Mouse (Mus musculus) G1E (cell line): ENCODE measurements at regions not wholly inside any gene's neighbourhood (a gene's known extent, or its start where the extent isn't known, plus 50 kb on each side); places are given as distances from the start of the nearest gene placed in this dataset.

ENCODE experiments used
- ATAC-seq: 2 replicates; pipeline ENCODE4 v1.8.0; 2016; ENCODE audit warnings: mild to moderate bottlenecking; ENCODE audit not compliant: insufficient number of reproducible peaks, poor library complexity, low FRiP score, severe bottlenecking; ENCODE audit errors: extremely low read depth
- DNase-seq: peaks from one replicate; pipeline ENCODE4 v3.0.0; 2012; ENCODE audit warnings: low spot score
- H3K27me3 ChIP-seq: 2 replicates; pipeline ENCODE4 v1.6.1; 2012; ENCODE audit warnings: mild to moderate bottlenecking, low read length, inconsistent platforms; ENCODE audit not compliant: insufficient read depth
- H3K36me3 ChIP-seq: replicated peaks from 2 replicates; pipeline ENCODE3; 2012; ENCODE audit warnings: mild to moderate bottlenecking, inconsistent platforms
- H3K4me1 ChIP-seq: 2 replicates; pipeline ENCODE4 v1.6.1; 2012; ENCODE audit warnings: low read depth, low read length, inconsistent platforms, mixed read lengths; ENCODE audit not compliant: insufficient read depth
- H3K4me3 ChIP-seq: 2 replicates; pipeline ENCODE4 v1.5.1; 2012; ENCODE audit warnings: low read depth, mild to moderate bottlenecking, inconsistent platforms, low read length, moderate library complexity, mixed read lengths
- H3K9me3 ChIP-seq: replicated peaks from 2 replicates; pipeline ENCODE4 v1.6.1; 2012; ENCODE audit warnings: inconsistent platforms
- CTCF ChIP-seq: IDR thresholded peaks from 2 replicates; pipeline ENCODE4 v1.5.1; 2012; ENCODE audit warnings: low read depth, low read length, inconsistent platforms, mixed read lengths
- GATA1 ChIP-seq: IDR thresholded peaks from 2 replicates; pipeline ENCODE4 v1.6.1; 2012; ENCODE audit warnings: borderline replicate concordance, low read length, inconsistent platforms, mixed read lengths
- GATA2 ChIP-seq: IDR thresholded peaks from 2 replicates; pipeline ENCODE4 v1.6.1; 2012; ENCODE audit warnings: low read depth, low read length, inconsistent platforms, borderline replicate concordance
- POLR2AphosphoS5 ChIP-seq: IDR thresholded peaks from 2 replicates; pipeline ENCODE4 v1.6.1; 2012; ENCODE audit warnings: low read depth, low read length, inconsistent platforms; ENCODE audit not compliant: insufficient replicate concordance
- TAL1 ChIP-seq: conservative IDR thresholded peaks from 2 replicates; pipeline ENCODE4 v1.6.1; 2012; ENCODE audit warnings: low read depth, low read length, inconsistent platforms, mixed read lengths

- peaks cover 14% of the 10 kb centered on the region for H3K9me3 ChIP-seq
- no peaks in the 10 kb centered on the region for H3K4me1 ChIP-seq
- no peaks in the 10 kb centered on the region for H3K36me3 ChIP-seq
- DNase-seq (no peak), ATAC-seq (no peak)
- no peak overlapping the region for H3K4me3 ChIP-seq
- H3K27me3 ChIP-seq, result no peaks in the 10 kb centered on the region
- no peak for TF ChIP-seq GATA1
- no peak for TF ChIP-seq CTCF
- no peak for TF ChIP-seq GATA2
- no peak for TF ChIP-seq POLR2AphosphoS5
- TF ChIP-seq TAL1, result no peak
These were observed 111.1 kb upstream of the Jag1 start for GRCm38 (mm10) chr2:137227495-137227894.

GRCm38 (mm10) chr2:137224702-137225552 is 108.5 kb upstream of the Jag1 start:
- Histone ChIP-seq H3K36me3 (no peaks in the 10 kb centered on the region), H3K27me3 (no peaks in the 10 kb centered on the region), H3K4me1 (no peaks in the 10 kb centered on the region), H3K4me3 (no peak overlapping the region), H3K9me3 (peaks cover 8% of the 10 kb centered on the region)
- TF ChIP-seq GATA2 (no peak), TAL1 (no peak), GATA1 (no peak), POLR2AphosphoS5 (no peak), CTCF (no peak)
- no peak for DNase-seq
- ATAC-seq, result no peak

GRCm38 (mm10) chr2:137215697-137216096 is 99.3 kb upstream of the Jag1 start:
- Histone ChIP-seq H3K9me3 (peaks cover 11% of the 10 kb centered on the region), H3K27me3 (no peaks in the 10 kb centered on the region), H3K4me3 (no peak overlapping the region), H3K36me3 (no peaks in the 10 kb centered on the region), H3K4me1 (no peaks in the 10 kb centered on the region)
- TF ChIP-seq TAL1, result no peak
- TF ChIP-seq GATA1, result no peak
- TF ChIP-seq CTCF, result no peak
- ATAC-seq (no peak), DNase-seq (no peak)

GRCm38 (mm10) chr2:137207846-137208245 is 91.4 kb upstream of the Jag1 start:
- ATAC-seq (no peak), DNase-seq (no peak)
- Histone ChIP-seq H3K36me3 (no peaks in the 10 kb centered on the region), H3K27me3 (no peaks in the 10 kb centered on the region), H3K9me3 (peaks cover 12% of the 10 kb centered on the region), H3K4me1 (no peaks in the 10 kb centered on the region), H3K4me3 (no peak overlapping the region)
- TF ChIP-seq POLR2AphosphoS5, result no peak
- TF ChIP-seq GATA2, result no peak
- no peak for TF ChIP-seq CTCF
- TF ChIP-seq TAL1, result no peak
- no peak for TF ChIP-seq GATA1

GRCm38 (mm10) chr2:137204274-137204850 is 87.9 kb upstream of the Jag1 start:
- ATAC-seq, result no peak
- DNase-seq, result no peak
- TF ChIP-seq GATA2 (no peak), TAL1 (no peak)

GRCm38 (mm10) chr2:137200101-137200500 is 83.7 kb upstream of the Jag1 start:
- peaks cover 15% of the 10 kb centered on the region for H3K9me3 ChIP-seq
- no peaks in the 10 kb centered on the region for H3K36me3 ChIP-seq
- H3K4me1 ChIP-seq, result no peaks in the 10 kb centered on the region
- DNase-seq (no peak), ATAC-seq (no peak)
- H3K27me3 ChIP-seq, result no peaks in the 10 kb centered on the region
- H3K4me3 ChIP-seq, result no peak overlapping the region
- TF ChIP-seq POLR2AphosphoS5, result no peak

More at GRCm38 (mm10) chr2:137204274-137204850, 87.9 kb upstream of the Jag1 start:
- no peak overlapping the region for H3K4me3 ChIP-seq
- H3K36me3 ChIP-seq, result no peaks in the 10 kb centered on the region
- H3K4me1 ChIP-seq, result no peaks in the 10 kb centered on the region
- peaks cover 13% of the 10 kb centered on the region for H3K9me3 ChIP-seq
- no peaks in the 10 kb centered on the region for H3K27me3 ChIP-seq

- H3K4me3 ChIP-seq, result no peak overlapping the region
- no peak for DNase-seq
These were observed 75.7 kb upstream of the Jag1 start for GRCm38 (mm10) chr2:137192183-137192582.

More at GRCm38 (mm10) chr2:137192183-137192582, 75.7 kb upstream of the Jag1 start:
- no peak for ATAC-seq
- Histone ChIP-seq H3K36me3 (no peaks in the 10 kb centered on the region), H3K4me1 (no peaks in the 10 kb centered on the region), H3K27me3 (no peaks in the 10 kb centered on the region), H3K9me3 (peaks cover 6% of the 10 kb centered on the region)
- TF ChIP-seq GATA1 (no peak), CTCF (no peak), GATA2 (no peak), TAL1 (no peak), POLR2AphosphoS5 (no peak)
